ENCODE assay signal across 31 mouse cellular contexts in genomic region chr16:27420982-27421381, GRCm38 (mm10). TPM values are rescaled to one million over a fixed set of nuclear protein-coding genes. Genes with fewer than 3 reads are reported as not detected.
DNase-seq lines count a peak whose midpoint lies in the region; ATAC-seq and TF ChIP-seq lines count a peak whose summit lies in the region.
"Had no signal": no experiment of that assay in that cellular context is flagged by ENCODE, and none has a peak within 500 bp of the region (broad histone marks: within the 10 kb centered on the region; RNA-seq: fewer than 3 reads in every experiment).

No protein-coding gene starts in this region.

- H3K27ac ChIP-seq in gastrocnemius, adult 2 months = no peak overlapping the region
- H3K27ac ChIP-seq: embryonic facial prominence, embryonic 13.5 days; embryonic facial prominence, embryonic 15.5 days; forebrain, embryonic 10.5 days; forebrain, embryonic 12.5 days had no signal

- ATAC-seq in frontal cortex, adult (ENCODE audit: low TSS enrichment) = peak; percentile 57; the same call in 1 of the 2 replicates
- ATAC-seq: activated CD4-positive, CD25-positive, alpha-beta regulatory T cell, adult 4 months; CD4-positive, CD25-positive, alpha-beta regulatory T cell, adult 4 months; forebrain, embryonic 14.5 days; Patski had no signal

- H3K4me3 ChIP-seq in gastrocnemius, adult 2 months = peak overlapping the region; percentile 77; the same call in 1 of the 2 replicates
- H3K4me3 ChIP-seq: embryonic facial prominence, embryonic 13.5 days; embryonic facial prominence, embryonic 15.5 days; erythroblast, embryonic 14.5 days; forebrain, embryonic 10.5 days; forebrain, embryonic 12.5 days had no signal

- intact Hi-C loops in gastrocnemius, adult 2 months (cut with DNase I) = no loop called here

- no peak for TF ChIP-seq CTCF in gastrocnemius, adult 2 months (IDR thresholded peaks at IDR 0.05)

- no peak for DNase-seq in frontal cortex, postnatal 25 days (ENCODE audit: low spot score in 2 of 2)
- no peak for DNase-seq in gastrocnemius, adult 2 months
- no peak for DNase-seq in gastrocnemius, adult 18-20 months (ENCODE audit: low spot score)
- DNase-seq in right cerebral cortex, adult 2 months (ENCODE audit: low spot score in 2 of 2) = peak; percentile 26 to 36
- no peak for DNase-seq in right cerebral cortex, postnatal 4 days
- peak; percentile 45 for DNase-seq in brain, adult 2 months (ENCODE audit: low read depth, low spot score)
- no peak for DNase-seq in kidney, adult 18-20 months
- DNase-seq: adrenal gland, adult 8-10 months; adrenal gland, postnatal 14 days; adrenal gland, postnatal 36 days; B cell, adult 2 months; cerebellum, adult 11 months; cerebellum, adult 18-20 months; cerebellum, adult 8-10 months; cerebellum, adult 9-11 months; cerebellum, postnatal 14 days; cerebellum, postnatal 36 days; embryo, embryonic 11 days had no signal

RNA-seq across cellular contexts. Expression of gene Ccdc50, which starts 32.3 kb away (rescaled TPM):
- 10 to 100 TPM; 78.4 to 82.4 TPM for total RNA-seq in gastrocnemius, adult 2 months (2021)
- total RNA-seq in gastrocnemius, adult 18-20 months (2021) = 100 to 1,000 TPM in 1 of 2 experiments, 10 to 100 TPM in 1; 81.2 to 104 TPM

RNA-seq across cellular contexts. Expression of gene Uts2b, which starts 50.9 kb away (rescaled TPM):
- not detected for total RNA-seq in gastrocnemius, adult 2 months (2021)
- not detected for total RNA-seq in gastrocnemius, adult 18-20 months (2021)
- total RNA-seq: adrenal gland, adult 18-20 months; adrenal gland, adult 8-10 months; adrenal gland, postnatal 14 days; adrenal gland, postnatal 36 days; common myeloid progenitor, adult 5-6 weeks; G1E had no signal

Comparison
In these comparisons a context has a peak if more than half of its experiments do, and no peak if none do; other contexts are left out.
1. DNase-seq: peak in right cerebral cortex, adult 2 months (2 of 2) and brain, adult 2 months (single experiment); none in frontal cortex, postnatal 25 days (0 of 2), gastrocnemius, adult 2 months (single experiment), gastrocnemius, adult 18-20 months (single experiment), right cerebral cortex, postnatal 4 days (single experiment) and kidney, adult 18-20 months (single experiment).